Mouse (Mus musculus) embryonic facial prominence, embryonic 15.5 days (tissue): ENCODE measurements around the gene Itpk1. TPM values are rescaled to one million over a fixed set of nuclear protein-coding genes. Genes with fewer than 3 reads are reported as not detected.

Experiments used
- ATAC-seq: fragments of 200-750 bp; cut with Nextera tagmentation; 2 replicates; pipeline ENCODE4 v1.8.0; 2017; ENCODE audit warnings: low read depth, moderate TSS enrichment; ENCODE audit not compliant: insufficient number of reproducible peaks, low FRiP score, low TSS enrichment
- H3K27ac ChIP-seq: fragments of 300-500 bp; sonication (generic); replicated peaks from 2 replicates; pipeline ENCODE4 v1.5.1; 2015; ENCODE audit warnings: mild to moderate bottlenecking, inconsistent platforms
- H3K27me3 ChIP-seq: fragments of 300-500 bp; sonication (generic); 2 replicates; pipeline ENCODE4 v1.6.1; 2015; ENCODE audit warnings: inconsistent platforms
- H3K36me3 ChIP-seq: fragments of 300-500 bp; sonication (generic); 2 replicates; pipeline ENCODE4 v1.6.1; 2015; ENCODE audit warnings: mild to moderate bottlenecking, inconsistent platforms
- H3K4me1 ChIP-seq: fragments of 300-500 bp; sonication (generic); 2 replicates; pipeline ENCODE4 v1.6.1; 2015; ENCODE audit warnings: inconsistent platforms
- H3K4me2 ChIP-seq: fragments of 300-500 bp; sonication (generic); replicated peaks from 2 replicates; pipeline ENCODE4 v1.6.1; 2015; ENCODE audit warnings: mild to moderate bottlenecking, inconsistent platforms
- H3K4me3 ChIP-seq: fragments of 300-500 bp; sonication (generic); replicated peaks from 2 replicates; pipeline ENCODE4 v1.5.1; 2015; ENCODE audit warnings: mild to moderate bottlenecking, inconsistent platforms
- H3K9ac ChIP-seq: fragments of 300-500 bp; sonication (generic); 2 replicates; pipeline ENCODE4 v1.6.1; 2015; ENCODE audit warnings: inconsistent platforms
- H3K9me3 ChIP-seq: fragments of 300-500 bp; sonication (generic); replicated peaks from 2 replicates; pipeline ENCODE4 v1.6.1; 2016; ENCODE audit warnings: inconsistent platforms
- WGBS: fragments of 180-500 bp; shearing (Covaris S2); methylation state at CpG from one replicate; pipeline ENCODE4 v1.1.7; 2015; 5-methylcytosine and 5-hydroxymethylcytosine counted together
- polyA plus RNA-seq: library from polyadenylated mRNA; unstranded; fragments of >200 nt; fragmentation: Nextera tagmentation; extraction: Ambion mirVana; gene quantifications from 2 replicates; pipeline ENCODE4 v1.2.1, GENCODE M21; 2015

Itpk1 gene
- polyA plus RNA-seq, 1 experiment from 2014 or later: 13.6 TPM

- Histone ChIP-seq H3K27ac (no peak overlapping the region), H3K9me3 (no peaks in the 10 kb centered on the region), H3K4me2 (no peak overlapping the region), H3K36me3 (peaks cover 23% of the 10 kb centered on the region; the same call in 1 of the 2 replicates), H3K27me3 (no peaks in the 10 kb centered on the region), H3K9ac (no peak overlapping the region), H3K4me3 (no peak overlapping the region), H3K4me1 (no peaks in the 10 kb centered on the region)
- no peak for ATAC-seq
- 85% methylated on average over 13 of the region's 13 CpGs for WGBS
These were observed 134.6 kb downstream of the Itpk1 start for GRCm38 (mm10) chr12:102570111-102570510.

- Histone ChIP-seq H3K9ac (no peak overlapping the region), H3K4me1 (no peaks in the 10 kb centered on the region), H3K4me3 (no peak overlapping the region), H3K27ac (no peak overlapping the region), H3K4me2 (no peak overlapping the region), H3K36me3 (peaks cover 20% of the 10 kb centered on the region; the same call in 1 of the 2 replicates), H3K9me3 (no peaks in the 10 kb centered on the region), H3K27me3 (no peaks in the 10 kb centered on the region)
- WGBS: 76% methylated on average over 7 of the region's 7 CpGs
- ATAC-seq: no peak
These were observed 136.5 kb downstream of the Itpk1 start for GRCm38 (mm10) chr12:102568219-102568618.

GRCm38 (mm10) chr12:102566951-102567350, 137.8 kb downstream of the Itpk1 start:
- H3K36me3 ChIP-seq: peaks cover 14% of the 10 kb centered on the region; the same call in 1 of the 2 replicates
- H3K4me2 ChIP-seq: no peak overlapping the region
- no peaks in the 10 kb centered on the region for H3K27me3 ChIP-seq
- H3K9me3 ChIP-seq: no peaks in the 10 kb centered on the region
- H3K4me1 ChIP-seq: no peaks in the 10 kb centered on the region
- no peak overlapping the region for H3K27ac ChIP-seq
- ATAC-seq: no peak
- no peak overlapping the region for H3K4me3 ChIP-seq
- H3K9ac ChIP-seq: no peak overlapping the region
- 69% methylated on average over 2 of the region's 2 CpGs for WGBS

- H3K36me3 ChIP-seq: peaks cover 11% of the 10 kb centered on the region; the same call in 1 of the 2 replicates
- no peak overlapping the region for H3K27ac ChIP-seq
- no peak for ATAC-seq
- no peaks in the 10 kb centered on the region for H3K27me3 ChIP-seq
- no peaks in the 10 kb centered on the region for H3K4me1 ChIP-seq
- WGBS: 80% methylated on average over 6 of the region's 6 CpGs
- no peaks in the 10 kb centered on the region for H3K9me3 ChIP-seq
- no peak overlapping the region for H3K9ac ChIP-seq
- no peak overlapping the region for H3K4me2 ChIP-seq
- H3K4me3 ChIP-seq: no peak overlapping the region
These were observed 139.6 kb downstream of the Itpk1 start for GRCm38 (mm10) chr12:102565086-102565485.

GRCm38 (mm10) chr12:102557372-102557771, 147.4 kb downstream of the Itpk1 start:
- 85% methylated on average over 5 of the region's 5 CpGs for WGBS
- Histone ChIP-seq H3K36me3 (no peaks in the 10 kb centered on the region), H3K4me1 (peaks cover 12% of the 10 kb centered on the region), H3K4me2 (no peak overlapping the region), H3K9ac (no peak overlapping the region), H3K4me3 (no peak overlapping the region), H3K9me3 (no peaks in the 10 kb centered on the region), H3K27ac (no peak overlapping the region), H3K27me3 (peaks cover 33% of the 10 kb centered on the region)
- ATAC-seq: no peak

GRCm38 (mm10) chr12:102555850-102556249, 148.9 kb downstream of the Itpk1 start:
- 77% methylated on average over 3 of the region's 3 CpGs for WGBS
- no peak overlapping the region for H3K27ac ChIP-seq
- H3K4me3 ChIP-seq: no peak overlapping the region
- no peak for ATAC-seq
- H3K4me2 ChIP-seq: no peak overlapping the region
- H3K36me3 ChIP-seq: no peaks in the 10 kb centered on the region
- H3K27me3 ChIP-seq: peaks cover 33% of the 10 kb centered on the region
- H3K4me1 ChIP-seq: peaks cover 12% of the 10 kb centered on the region
- no peaks in the 10 kb centered on the region for H3K9me3 ChIP-seq
- H3K9ac ChIP-seq: no peak overlapping the region

GRCm38 (mm10) chr12:102554721-102555516, 149.8 kb downstream of the Itpk1 start, which contains the start of gene Chga:
TSS of gene Chga (plus strand) at chr12:102554969.
- Histone ChIP-seq H3K4me2 (peak within 1 kb of the TSS; percentile 42), H3K27ac (no peak within 1 kb of the TSS), H3K4me3 (peak within 1 kb of the TSS; percentile 31), H3K36me3 (no peaks in the 10 kb centered on the region), H3K9me3 (no peaks in the 10 kb centered on the region), H3K9ac (no peak within 1 kb of the TSS), H3K4me1 (peaks cover 12% of the 10 kb centered on the region), H3K27me3 (peaks cover 33% of the 10 kb centered on the region)
- 1% methylated on average over 48 of the region's 48 CpGs for WGBS
- peak; percentile 4; the same call in 1 of the 2 replicates for ATAC-seq

- H3K9me3 ChIP-seq: no peaks in the 10 kb centered on the region
- 72% methylated on average over 14 of the region's 14 CpGs for WGBS
- no peak for ATAC-seq
- no peak overlapping the region for H3K9ac ChIP-seq
- H3K36me3 ChIP-seq: no peaks in the 10 kb centered on the region
- H3K4me3 ChIP-seq: no peak overlapping the region
- peaks cover 33% of the 10 kb centered on the region for H3K27me3 ChIP-seq
- H3K27ac ChIP-seq: no peak overlapping the region
- H3K4me2 ChIP-seq: no peak overlapping the region
- peaks cover 12% of the 10 kb centered on the region for H3K4me1 ChIP-seq
These were observed 150.9 kb downstream of the Itpk1 start for GRCm38 (mm10) chr12:102553705-102554275.

GRCm38 (mm10) chr12:102552001-102552400, 152.7 kb downstream of the Itpk1 start:
- no peak overlapping the region for H3K4me3 ChIP-seq
- no peak overlapping the region for H3K4me2 ChIP-seq
- no peaks in the 10 kb centered on the region for H3K36me3 ChIP-seq
- 69% methylated on average over 6 of the region's 6 CpGs for WGBS
- no peak for ATAC-seq
- peaks cover 12% of the 10 kb centered on the region for H3K4me1 ChIP-seq
- H3K27ac ChIP-seq: no peak overlapping the region
- H3K9me3 ChIP-seq: no peaks in the 10 kb centered on the region
- peaks cover 33% of the 10 kb centered on the region for H3K27me3 ChIP-seq
- H3K9ac ChIP-seq: no peak overlapping the region

GRCm38 (mm10) chr12:102551186-102551585, 153.5 kb downstream of the Itpk1 start:
- H3K27ac ChIP-seq: no peak overlapping the region
- H3K4me2 ChIP-seq: no peak overlapping the region
- 74% methylated on average over 3 of the region's 3 CpGs for WGBS
- H3K4me1 ChIP-seq: peaks cover 12% of the 10 kb centered on the region
- H3K27me3 ChIP-seq: peaks cover 33% of the 10 kb centered on the region
- no peak for ATAC-seq
- no peak overlapping the region for H3K9ac ChIP-seq
- H3K36me3 ChIP-seq: no peaks in the 10 kb centered on the region
- no peaks in the 10 kb centered on the region for H3K9me3 ChIP-seq
- H3K4me3 ChIP-seq: no peak overlapping the region

GRCm38 (mm10) chr12:102550529-102550928, 154.2 kb downstream of the Itpk1 start:
- ATAC-seq: no peak; the same call in 1 of the 2 replicates
- WGBS: 2% methylated on average over 11 of the region's 11 CpGs

More at GRCm38 (mm10) chr12:102550529-102550928, 154.2 kb downstream of the Itpk1 start:
- Histone ChIP-seq H3K4me2 (no peak overlapping the region), H3K4me3 (no peak overlapping the region), H3K36me3 (no peaks in the 10 kb centered on the region), H3K9me3 (no peaks in the 10 kb centered on the region), H3K4me1 (peaks cover 12% of the 10 kb centered on the region), H3K27ac (no peak overlapping the region), H3K9ac (no peak overlapping the region), H3K27me3 (peaks cover 26% of the 10 kb centered on the region)
